Mouse (Mus musculus): ENCODE results near the gene Lrrc58. TPM values are rescaled to one million over a fixed set of nuclear protein-coding genes. Genes with fewer than 3 reads are reported as not detected.
A peak's percentile ranks its signal among the peaks of the same experiment; 100 is the strongest.

Gene Lrrc58
- polyA plus RNA-seq, 1 experiment from 2014 or later: 66.7 TPM

DNA sequence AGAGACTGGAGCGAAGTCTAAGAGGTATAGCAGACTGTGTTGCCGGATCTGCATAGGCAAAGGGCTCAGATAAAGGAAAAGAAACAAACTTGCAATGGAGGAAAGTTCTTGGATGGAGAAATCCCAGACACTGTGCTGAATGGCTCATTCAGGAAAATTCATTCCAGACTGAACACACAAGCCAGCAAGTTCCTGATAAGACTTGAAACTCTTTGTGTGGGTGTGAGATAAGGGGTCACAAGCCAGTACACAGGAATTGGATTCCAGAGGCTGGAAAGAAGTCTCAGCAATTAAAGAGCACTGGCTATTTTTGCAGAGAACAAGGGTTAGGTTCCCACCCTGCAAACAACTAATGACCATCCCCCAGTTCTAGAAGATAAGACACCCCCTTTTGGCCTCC, 25.8 kb downstream of the Lrrc58 start:
- 86% methylated on average over 2 of the region's 2 CpGs for WGBS

DNA sequence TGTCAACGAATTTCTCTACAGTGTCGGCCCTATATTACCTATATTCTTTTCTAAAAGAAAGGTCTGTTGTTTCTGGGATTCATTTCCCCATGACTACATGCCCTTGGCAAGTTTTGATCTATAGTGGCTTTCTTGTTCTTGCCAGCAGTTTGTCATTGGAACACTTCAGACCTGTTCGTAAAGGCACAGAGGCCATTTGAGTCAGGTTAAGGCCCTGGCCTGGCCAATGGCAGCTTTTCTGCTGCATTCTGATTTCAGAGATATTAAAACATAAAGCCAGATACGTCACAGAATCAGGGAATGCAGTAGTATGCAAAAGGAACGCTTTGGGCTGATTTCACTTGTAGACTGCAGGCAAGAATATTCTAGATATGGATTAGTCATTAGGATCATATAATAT, 30.6 kb downstream of the Lrrc58 start:
- ATAC-seq (ENCODE audit: insufficient number of reproducible peaks, insufficient read depth, low FRiP score, low TSS enrichment, low read depth): no peak
- 70% methylated on average over 5 of the region's 5 CpGs for WGBS
- no peaks in the 10 kb centered on the region for H3K9me3 ChIP-seq
- peaks cover 30% of the 10 kb centered on the region for H3K4me1 ChIP-seq (replicated peaks)
- H3K9ac ChIP-seq (replicated peaks): no peak overlapping the region
- H3K27ac ChIP-seq: peak overlapping the region; percentile 76
- no peaks in the 10 kb centered on the region for H3K36me3 ChIP-seq
- no peaks in the 10 kb centered on the region for H3K27me3 ChIP-seq
- H3K4me2 ChIP-seq: no peak overlapping the region
- no peak overlapping the region for H3K4me3 ChIP-seq (replicated peaks)

More for the DNA sequence above, 25.8 kb downstream of the Lrrc58 start:
- Histone ChIP-seq H3K9me3 (no peaks in the 10 kb centered on the region; the same call in 1 of the 2 replicates), H3K4me2 (no peak overlapping the region), H3K27ac (no peak overlapping the region), H3K9ac (replicated peaks) (no peak overlapping the region), H3K4me3 (replicated peaks) (no peak overlapping the region), H3K4me1 (replicated peaks) (peaks cover 30% of the 10 kb centered on the region), H3K36me3 (peaks cover 6% of the 10 kb centered on the region; the same call in 1 of the 2 replicates), H3K27me3 (no peaks in the 10 kb centered on the region)
- ATAC-seq (ENCODE audit: insufficient number of reproducible peaks, insufficient read depth, low FRiP score, low TSS enrichment, low read depth): no peak

DNA sequence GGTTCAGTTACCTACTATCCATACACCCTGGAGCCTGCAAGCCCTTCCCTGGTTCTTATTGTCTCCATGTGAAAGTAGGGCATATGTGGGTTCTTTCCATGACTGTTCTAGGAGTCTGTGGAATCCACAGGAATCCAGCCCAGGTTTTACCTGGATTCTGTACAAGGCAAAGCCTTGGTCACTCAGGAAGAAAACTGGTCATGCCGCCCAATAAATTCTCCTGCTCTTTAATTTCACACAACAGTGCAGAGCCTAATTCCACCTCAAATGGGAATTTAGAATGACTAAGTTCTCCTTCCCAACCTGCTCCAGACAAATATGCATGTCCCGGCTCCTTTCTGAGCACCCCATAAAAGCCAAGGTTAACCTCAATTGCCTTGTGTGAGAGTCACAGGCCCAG, 31.2 kb downstream of the Lrrc58 start:
- WGBS: 3% methylated on average over 2 of the region's 2 CpGs
- H3K4me2 ChIP-seq: peak overlapping the region; percentile 30; the same call in 1 of the 2 replicates
- H3K4me1 ChIP-seq (replicated peaks): peaks cover 30% of the 10 kb centered on the region
- H3K9ac ChIP-seq (replicated peaks): no peak overlapping the region
- H3K4me3 ChIP-seq (replicated peaks): no peak overlapping the region
- H3K36me3 ChIP-seq: no peaks in the 10 kb centered on the region
- peak; percentile 63; the same call in 1 of the 2 replicates for ATAC-seq (ENCODE audit: insufficient number of reproducible peaks, insufficient read depth, low FRiP score, low TSS enrichment, low read depth)
- peak overlapping the region; percentile 18; the same call in 1 of the 2 replicates for H3K27ac ChIP-seq
- no peaks in the 10 kb centered on the region for H3K9me3 ChIP-seq
- H3K27me3 ChIP-seq: no peaks in the 10 kb centered on the region

DNA sequence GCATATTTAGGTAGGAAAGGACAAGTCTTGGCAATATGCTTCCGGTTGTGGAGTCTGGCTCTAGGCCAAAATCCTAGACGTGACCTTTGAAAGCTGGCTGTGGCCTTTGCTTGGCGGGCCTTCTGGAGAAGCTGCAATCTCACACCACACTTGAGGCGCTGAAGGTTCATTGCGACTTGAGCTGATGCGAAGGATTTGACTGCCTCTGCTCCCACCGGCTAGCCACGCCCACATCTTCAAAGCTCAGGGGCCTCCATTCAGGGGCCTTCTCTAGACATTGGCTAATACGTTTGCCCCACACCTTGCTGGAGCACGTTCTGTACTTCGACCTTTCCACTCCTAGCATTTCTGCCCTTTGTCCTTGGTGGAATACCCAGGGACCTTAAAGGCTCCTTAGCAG, 33.1 kb downstream of the Lrrc58 start:
- Histone ChIP-seq H3K36me3 (no peaks in the 10 kb centered on the region), H3K9ac (replicated peaks) (no peak overlapping the region), H3K4me3 (replicated peaks) (no peak overlapping the region), H3K4me1 (replicated peaks) (peaks cover 30% of the 10 kb centered on the region), H3K4me2 (no peak overlapping the region), H3K27ac (no peak overlapping the region), H3K9me3 (no peaks in the 10 kb centered on the region), H3K27me3 (no peaks in the 10 kb centered on the region)
- no peak for ATAC-seq (ENCODE audit: insufficient number of reproducible peaks, insufficient read depth, low FRiP score, low TSS enrichment, low read depth)
- whole genome bisulfite sequencing: 29% methylated on average over 11 of the region's 11 CpGs

GRCm38 (mm10) chr16:37906456-37906855, 38.3 kb downstream of the Lrrc58 start:
- 91% methylated on average over 3 of the region's 3 CpGs for WGBS
- Histone ChIP-seq H3K9ac (replicated peaks) (no peak overlapping the region), H3K4me1 (replicated peaks) (peaks cover 7% of the 10 kb centered on the region; the same call in 1 of the 2 replicates), H3K9me3 (no peaks in the 10 kb centered on the region), H3K36me3 (no peaks in the 10 kb centered on the region), H3K27me3 (no peaks in the 10 kb centered on the region), H3K4me2 (no peak overlapping the region), H3K27ac (no peak overlapping the region), H3K4me3 (replicated peaks) (no peak overlapping the region)
- ATAC-seq (ENCODE audit: insufficient number of reproducible peaks, insufficient read depth, low FRiP score, low TSS enrichment, low read depth): no peak

GRCm38 (mm10) chr16:37911086-37911485, 42.9 kb downstream of the Lrrc58 start:
- Histone ChIP-seq H3K36me3 (no peaks in the 10 kb centered on the region), H3K4me1 (replicated peaks) (peaks cover 19% of the 10 kb centered on the region; the same call in 1 of the 2 replicates), H3K9ac (replicated peaks) (no peak overlapping the region), H3K4me2 (no peak overlapping the region), H3K27ac (no peak overlapping the region), H3K27me3 (peaks cover 10% of the 10 kb centered on the region), H3K4me3 (replicated peaks) (no peak overlapping the region), H3K9me3 (no peaks in the 10 kb centered on the region)
- WGBS: 97% methylated on average over 1 of the region's 1 CpGs
- no peak for ATAC-seq (ENCODE audit: insufficient number of reproducible peaks, insufficient read depth, low FRiP score, low TSS enrichment, low read depth)

- Histone ChIP-seq H3K4me1 (replicated peaks) (peaks cover 12% of the 10 kb centered on the region; the same call in 1 of the 2 replicates), H3K9me3 (no peaks in the 10 kb centered on the region), H3K27ac (no peak within 1 kb of the TSS), H3K4me3 (replicated peaks) (peak within 1 kb of the TSS; percentile 49), H3K36me3 (no peaks in the 10 kb centered on the region), H3K27me3 (peaks cover 23% of the 10 kb centered on the region), H3K9ac (replicated peaks) (peak within 1 kb of the TSS; percentile 61), H3K4me2 (peak within 1 kb of the TSS; percentile 72)
- ATAC-seq (ENCODE audit: insufficient number of reproducible peaks, insufficient read depth, low FRiP score, low TSS enrichment, low read depth): 0 out of 2 replicates have a peak, but pooled peaks have one; percentile 72
- 3% methylated on average over 53 of the region's 53 CpGs for WGBS
Measured at GRCm38 (mm10) chr16:37916138-37916817, 48.1 kb downstream of the Lrrc58 start, which contains the start of gene Gpr156. Gpr156 (plus strand) TSS chr16:37916496.

DNA sequence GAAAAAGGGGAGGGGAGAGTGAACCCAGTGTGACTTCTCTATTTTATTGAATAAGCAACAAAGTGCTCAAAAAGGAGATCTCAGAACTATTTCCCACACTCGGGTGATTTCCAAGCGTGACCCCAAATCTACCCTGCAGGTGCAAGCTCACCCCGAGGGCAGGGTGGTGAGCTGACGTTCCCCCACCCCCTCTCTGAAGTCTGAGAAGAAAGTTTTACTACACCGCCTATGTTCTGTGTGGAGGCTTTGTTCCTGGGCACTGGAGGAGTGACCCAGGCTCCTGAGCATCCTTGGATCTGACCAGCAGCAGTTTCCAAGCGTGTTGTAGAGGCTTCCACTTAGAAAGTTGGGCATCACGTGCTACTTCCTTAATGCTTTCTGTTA, 48.6 kb downstream of the Lrrc58 start:
- Histone ChIP-seq H3K9me3 (no peaks in the 10 kb centered on the region), H3K4me1 (replicated peaks) (peaks cover 12% of the 10 kb centered on the region; the same call in 1 of the 2 replicates), H3K4me3 (replicated peaks) (peak overlapping the region; percentile 49), H3K27me3 (peaks cover 23% of the 10 kb centered on the region), H3K4me2 (peak overlapping the region; percentile 72), H3K9ac (replicated peaks) (0 out of 2 replicates have a peak overlapping the region, but pooled peaks have one; percentile 61), H3K36me3 (no peaks in the 10 kb centered on the region), H3K27ac (no peak overlapping the region)
- 23% methylated on average over 7 of the region's 7 CpGs for WGBS
- no peak for ATAC-seq (ENCODE audit: insufficient number of reproducible peaks, insufficient read depth, low FRiP score, low TSS enrichment, low read depth)

GRCm38 (mm10) chr16:37919000-37919399, 50.8 kb downstream of the Lrrc58 start:
- WGBS: 88% methylated on average over 6 of the region's 6 CpGs
- Histone ChIP-seq H3K4me1 (replicated peaks) (peaks cover 12% of the 10 kb centered on the region; the same call in 1 of the 2 replicates), H3K27me3 (peaks cover 23% of the 10 kb centered on the region)

GRCm38 (mm10) chr16:37920842-37921409, 52.7 kb downstream of the Lrrc58 start:
- 61% methylated on average over 8 of the region's 8 CpGs for WGBS
- Histone ChIP-seq H3K4me1 (replicated peaks) (no peaks in the 10 kb centered on the region), H3K4me2 (no peak overlapping the region), H3K9me3 (no peaks in the 10 kb centered on the region), H3K27ac (no peak overlapping the region), H3K36me3 (no peaks in the 10 kb centered on the region), H3K9ac (replicated peaks) (no peak overlapping the region), H3K27me3 (peaks cover 15% of the 10 kb centered on the region), H3K4me3 (replicated peaks) (no peak overlapping the region)
- no peak for ATAC-seq (ENCODE audit: insufficient number of reproducible peaks, insufficient read depth, low FRiP score, low TSS enrichment, low read depth)

More at GRCm38 (mm10) chr16:37919000-37919399, 50.8 kb downstream of the Lrrc58 start:
- ATAC-seq (ENCODE audit: insufficient number of reproducible peaks, insufficient read depth, low FRiP score, low TSS enrichment, low read depth): no peak
- Histone ChIP-seq H3K9ac (replicated peaks) (no peak overlapping the region), H3K4me3 (replicated peaks) (no peak overlapping the region), H3K27ac (no peak overlapping the region), H3K9me3 (no peaks in the 10 kb centered on the region), H3K4me2 (no peak overlapping the region), H3K36me3 (no peaks in the 10 kb centered on the region)

GRCm38 (mm10) chr16:37926087-37926486, 57.9 kb downstream of the Lrrc58 start:
- Histone ChIP-seq H3K9ac (replicated peaks) (no peak overlapping the region), H3K27me3 (no peaks in the 10 kb centered on the region), H3K4me3 (replicated peaks) (no peak overlapping the region), H3K9me3 (no peaks in the 10 kb centered on the region), H3K4me2 (no peak overlapping the region), H3K36me3 (no peaks in the 10 kb centered on the region), H3K27ac (no peak overlapping the region), H3K4me1 (replicated peaks) (no peaks in the 10 kb centered on the region)
- no peak for ATAC-seq (ENCODE audit: insufficient number of reproducible peaks, insufficient read depth, low FRiP score, low TSS enrichment, low read depth)
- WGBS: 45% methylated on average over 7 of the region's 7 CpGs

Data from limb, embryonic 12.5 days (tissue).